Mouse (Mus musculus): Measurements from ENCODE around the gene Lrrc63.

DNA sequence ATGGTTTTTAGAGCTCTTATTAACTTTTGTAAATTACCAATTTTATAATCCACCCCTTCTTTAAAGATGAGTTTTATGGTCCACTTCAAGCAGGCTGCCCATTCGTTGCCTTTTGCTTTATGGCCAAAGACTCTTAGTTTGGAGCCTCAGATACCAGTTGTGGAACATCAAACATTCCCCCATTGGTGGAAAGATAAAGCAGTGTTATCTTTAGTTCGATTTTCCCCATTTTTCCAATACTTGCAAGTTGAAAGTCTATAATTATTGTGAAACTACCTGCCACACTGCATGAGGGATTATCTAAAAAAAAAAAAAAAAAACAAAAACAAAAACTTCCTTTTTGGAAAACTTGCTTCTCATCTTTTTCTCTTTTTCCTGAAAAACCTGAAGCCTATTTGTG is 20.0 kb upstream of the Lrrc63 start:
- no peak for TF ChIP-seq CTCF (IDR thresholded peaks at IDR 0.05; ENCODE audit: insufficient read depth, low read length)
- TF ChIP-seq POLR2A (IDR thresholded peaks at IDR 0.05; ENCODE audit: borderline replicate concordance, extremely low read depth, low read depth, low read length), result no peak

All from lung, adult 2 months (tissue).